Mouse (Mus musculus) ZHBTc4 (cell line): ENCODE measurements around the gene Fblim1.

Source experiments
- DNase-seq: peaks from one replicate; pipeline ENCODE4 v3.0.0-alpha.2; 2011; ENCODE audit warnings: low read depth, low spot score

Fblim1 gene

GRCm38 (mm10) chr4:141624983-141625773, 19.3 kb upstream of the Fblim1 start:
- peak; percentile 90 for DNase-seq

GRCm38 (mm10) chr4:141624134-141624533, 18.2 kb upstream of the Fblim1 start:
- no peak for DNase-seq

GRCm38 (mm10) chr4:141623666-141624065, 17.8 kb upstream of the Fblim1 start, which contains the start of gene Slc25a34:
Slc25a34 (minus strand) TSS chr4:141623821.
- no peak for DNase-seq

GRCm38 (mm10) chr4:141623037-141623436, 17.1 kb upstream of the Fblim1 start:
- DNase-seq = no peak

- DNase-seq = no peak
Observed at GRCm38 (mm10) chr4:141622580-141622979, 16.7 kb upstream of the Fblim1 start.

- DNase-seq = no peak
Observed at GRCm38 (mm10) chr4:141622091-141622490, 16.2 kb upstream of the Fblim1 start.

- no peak for DNase-seq
Observed at GRCm38 (mm10) chr4:141621297-141621696, 15.4 kb upstream of the Fblim1 start.

GRCm38 (mm10) chr4:141619299-141619883, 13.5 kb upstream of the Fblim1 start:
- no peak for DNase-seq

GRCm38 (mm10) chr4:141618565-141619243, 12.8 kb upstream of the Fblim1 start, which contains the start of gene Tmem82:
Tmem82 (minus strand) TSS chr4:141618633.
- DNase-seq = peak; percentile 85

- peak; percentile 94 for DNase-seq
Observed at GRCm38 (mm10) chr4:141617863-141618564, 12.1 kb upstream of the Fblim1 start.

GRCm38 (mm10) chr4:141617299-141617698, 11.4 kb upstream of the Fblim1 start:
- peak; percentile 90 for DNase-seq

- DNase-seq = no peak
Observed at GRCm38 (mm10) chr4:141616811-141617210, 10.9 kb upstream of the Fblim1 start.

GRCm38 (mm10) chr4:141614946-141615345, 9.1 kb upstream of the Fblim1 start:
- no peak for DNase-seq

- DNase-seq = no peak
Observed at GRCm38 (mm10) chr4:141609538-141609937, 3.6 kb upstream of the Fblim1 start.

- DNase-seq = no peak
Observed at GRCm38 (mm10) chr4:141605421-141605820, 475 bp downstream of the Fblim1 start.

- no peak for DNase-seq
Observed at GRCm38 (mm10) chr4:141604493-141604892, 1.4 kb downstream of the Fblim1 start.

GRCm38 (mm10) chr4:141603921-141604320, 2.0 kb downstream of the Fblim1 start:
- DNase-seq = no peak

- DNase-seq = peak; percentile 65
Observed at GRCm38 (mm10) chr4:141602523-141603223, 3.2 kb downstream of the Fblim1 start.

- no peak for DNase-seq
Observed at GRCm38 (mm10) chr4:141601148-141601862, 4.6 kb downstream of the Fblim1 start.

GRCm38 (mm10) chr4:141600364-141600763, 5.5 kb downstream of the Fblim1 start:
- peak; percentile 48 for DNase-seq
